Mouse (Mus musculus) liver, embryonic 15.5 days (tissue): ENCODE measurements around the gene Plcz1. TPM values are rescaled to one million over a fixed set of nuclear protein-coding genes. Genes with fewer than 3 reads are reported as not detected.

ENCODE experiments used
- ATAC-seq: fragments of 200-750 bp; cut with Nextera tagmentation; 2 replicates; pipeline ENCODE4 v1.8.0; 2017; ENCODE audit warnings: moderate number of reproducible peaks, mild to moderate bottlenecking, moderate library complexity; ENCODE audit not compliant: insufficient read depth
- H3K27ac ChIP-seq: fragments of 300-500 bp; sonication (generic); replicated peaks from 2 replicates; pipeline ENCODE4 v1.5.1; 2015; ENCODE audit warnings: mild to moderate bottlenecking, inconsistent platforms
- H3K27me3 ChIP-seq: fragments of 300-500 bp; sonication (generic); 2 replicates; pipeline ENCODE4 v1.6.1; 2015; ENCODE audit warnings: mild to moderate bottlenecking, inconsistent platforms
- H3K36me3 ChIP-seq: fragments of 300-500 bp; sonication (generic); replicated peaks from 2 replicates; pipeline ENCODE4 v1.6.1; 2015; ENCODE audit warnings: moderate library complexity, mild to moderate bottlenecking, inconsistent platforms
- H3K4me1 ChIP-seq: fragments of 300-500 bp; sonication (generic); replicated peaks from 2 replicates; pipeline ENCODE4 v1.6.1; 2015; ENCODE audit warnings: inconsistent platforms
- H3K4me2 ChIP-seq: fragments of 300-500 bp; sonication (generic); 2 replicates; pipeline ENCODE4 v1.6.1; 2015; ENCODE audit warnings: moderate library complexity, mild to moderate bottlenecking, inconsistent platforms
- H3K4me3 ChIP-seq: fragments of 300-500 bp; sonication (generic); replicated peaks from 2 replicates; pipeline ENCODE4 v1.5.1; 2015; ENCODE audit warnings: mild to moderate bottlenecking, inconsistent platforms
- H3K9ac ChIP-seq: fragments of 300-500 bp; sonication (generic); 2 replicates; pipeline ENCODE4 v1.6.1; 2015; ENCODE audit warnings: moderate library complexity, mild to moderate bottlenecking, inconsistent platforms
- H3K9me3 ChIP-seq: fragments of 300-500 bp; sonication (generic); replicated peaks from 2 replicates; pipeline ENCODE4 v1.6.1; 2016; ENCODE audit warnings: inconsistent platforms
- WGBS: fragments of 180-500 bp; shearing (Covaris S2); methylation state at CpG from one replicate; pipeline ENCODE4 v1.1.7; 2015; ENCODE audit warnings: mixed read lengths; ENCODE audit not compliant: insufficient replicate concordance; 5-methylcytosine and 5-hydroxymethylcytosine counted together
- polyA plus RNA-seq: library from polyadenylated mRNA; unstranded; fragments of >200 nt; fragmentation: Nextera tagmentation; extraction: Ambion mirVana; gene quantifications from 2 replicates; pipeline ENCODE4 v1.2.1, GENCODE M21; 2015

The Plcz1 gene
- polyA plus RNA-seq, 1 experiment from 2014 or later, result not detected

DNA sequence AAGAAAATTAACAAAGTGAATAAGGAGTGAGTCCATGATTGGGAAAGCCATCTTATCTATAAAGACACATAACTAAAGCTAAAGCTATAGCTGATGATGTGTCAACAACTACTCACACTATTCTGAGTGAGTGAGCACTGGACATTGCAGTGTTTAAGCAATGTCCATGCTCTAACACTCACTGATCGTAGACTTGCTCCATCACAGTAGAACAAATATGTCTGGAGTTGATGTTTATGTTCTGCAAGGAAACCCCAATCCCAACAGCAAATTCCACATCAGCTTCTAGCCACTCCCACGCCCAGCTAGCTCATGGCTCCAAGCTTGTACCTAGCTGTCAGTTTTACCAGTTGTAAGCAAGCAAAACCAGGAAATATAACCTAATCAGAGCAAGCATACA lies 54.7 kb downstream of the Plcz1 start:
- Histone ChIP-seq H3K27me3 (no peaks in the 10 kb centered on the region), H3K9me3 (no peaks in the 10 kb centered on the region), H3K4me1 (no peaks in the 10 kb centered on the region), H3K27ac (no peak overlapping the region), H3K4me2 (no peak overlapping the region), H3K4me3 (no peak overlapping the region), H3K36me3 (no peaks in the 10 kb centered on the region), H3K9ac (no peak overlapping the region)
- ATAC-seq, result no peak
- 42% methylated on average over 2 of the region's 2 CpGs for WGBS

DNA sequence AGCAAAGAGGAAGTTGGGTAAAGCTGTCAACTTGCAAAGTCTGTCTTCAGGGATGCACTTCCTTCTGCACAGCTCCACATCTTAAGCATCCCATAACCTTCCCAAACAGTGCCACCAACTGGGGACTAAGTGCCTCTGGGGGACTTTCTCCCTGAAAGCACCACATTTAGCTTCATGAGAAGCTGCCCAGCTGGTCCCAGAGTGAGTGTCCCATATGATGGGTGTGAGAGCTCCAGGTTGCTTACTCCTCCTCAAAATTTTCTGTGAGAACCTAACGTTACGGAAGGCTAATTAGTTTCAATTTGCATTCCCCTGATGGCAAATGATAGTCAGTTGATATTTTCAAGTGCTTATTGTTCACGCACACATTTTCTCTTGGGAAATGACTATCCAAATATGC lies 57.2 kb downstream of the Plcz1 start:
- Histone ChIP-seq H3K27me3 (no peaks in the 10 kb centered on the region), H3K9ac (no peak overlapping the region), H3K27ac (no peak overlapping the region), H3K9me3 (no peaks in the 10 kb centered on the region), H3K4me3 (no peak overlapping the region), H3K36me3 (no peaks in the 10 kb centered on the region), H3K4me2 (no peak overlapping the region), H3K4me1 (no peaks in the 10 kb centered on the region)
- 70% methylated on average over 3 of the region's 3 CpGs for WGBS
- ATAC-seq, result no peak

DNA sequence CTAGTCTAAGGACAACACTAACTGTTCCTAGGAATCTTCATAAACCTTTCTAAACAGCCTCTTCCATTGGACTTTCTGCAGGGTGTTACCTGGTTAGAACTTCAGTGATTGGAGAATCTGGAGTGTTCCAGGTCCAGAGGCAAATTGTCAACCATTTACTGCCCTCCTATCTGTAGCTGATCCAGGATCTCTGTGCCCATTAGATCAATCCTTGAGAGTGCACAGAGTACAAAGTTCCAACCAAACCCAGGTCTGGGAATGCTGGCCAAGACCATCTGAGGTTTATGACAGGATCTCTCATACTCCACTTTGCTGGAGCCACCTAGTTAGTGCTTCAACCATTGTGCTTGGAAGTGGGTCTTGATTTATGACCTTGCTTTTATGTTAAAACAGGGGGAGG lies 60.2 kb downstream of the Plcz1 start:
- ATAC-seq, result no peak
- Histone ChIP-seq H3K36me3 (no peaks in the 10 kb centered on the region), H3K4me1 (no peaks in the 10 kb centered on the region), H3K27ac (no peak overlapping the region), H3K9ac (no peak overlapping the region), H3K4me3 (no peak overlapping the region), H3K4me2 (no peak overlapping the region), H3K9me3 (no peaks in the 10 kb centered on the region), H3K27me3 (no peaks in the 10 kb centered on the region)

DNA sequence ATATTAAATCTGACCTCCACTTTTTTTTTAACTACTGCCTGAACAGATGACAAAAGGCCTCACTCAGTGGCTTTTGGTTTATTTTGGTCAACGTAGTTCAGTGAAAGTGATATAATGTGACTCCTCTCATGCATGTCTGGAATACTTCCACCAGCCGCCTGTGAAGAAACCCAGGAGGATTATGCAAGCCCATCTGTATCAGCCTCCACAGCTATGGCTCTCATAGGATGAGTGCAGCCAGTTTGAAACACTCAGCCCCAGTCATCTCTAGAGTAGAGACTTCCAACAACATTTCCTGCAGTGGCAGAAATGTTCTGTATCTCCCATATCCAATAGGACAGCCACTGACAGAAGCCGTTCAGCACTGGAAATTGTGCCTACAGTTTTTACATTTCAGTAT lies 63.1 kb downstream of the Plcz1 start:
- Histone ChIP-seq H3K4me2 (no peak overlapping the region), H3K9ac (no peak overlapping the region), H3K27me3 (no peaks in the 10 kb centered on the region), H3K27ac (no peak overlapping the region), H3K4me3 (no peak overlapping the region), H3K36me3 (no peaks in the 10 kb centered on the region), H3K9me3 (no peaks in the 10 kb centered on the region), H3K4me1 (no peaks in the 10 kb centered on the region)
- WGBS, result 51% methylated on average over 3 of the region's 3 CpGs
- ATAC-seq, result no peak

DNA sequence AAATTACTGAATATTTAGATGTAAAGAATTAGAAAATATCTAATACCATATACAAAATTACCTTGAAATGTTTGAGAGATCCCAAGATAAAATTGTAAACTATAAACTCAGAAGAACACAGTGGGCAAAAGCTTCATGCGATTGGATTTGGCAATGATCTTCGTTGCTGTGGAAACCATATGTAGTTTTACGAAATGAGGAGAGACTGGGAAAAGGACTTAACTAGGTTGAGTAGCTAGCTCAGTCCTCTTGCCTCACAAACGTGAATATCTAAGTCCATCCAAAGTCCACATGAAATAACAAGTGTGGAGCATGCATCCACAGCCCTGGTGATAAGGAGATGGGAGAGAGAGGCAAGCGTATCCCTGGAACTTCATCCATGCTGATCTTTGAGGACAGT lies 66.6 kb downstream of the Plcz1 start:
- Histone ChIP-seq H3K4me3 (no peak overlapping the region), H3K9ac (no peak overlapping the region), H3K4me2 (no peak overlapping the region), H3K9me3 (no peaks in the 10 kb centered on the region), H3K27ac (no peak overlapping the region), H3K4me1 (no peaks in the 10 kb centered on the region), H3K36me3 (no peaks in the 10 kb centered on the region), H3K27me3 (no peaks in the 10 kb centered on the region)
- WGBS, result 66% methylated on average over 5 of the region's 5 CpGs
- no peak for ATAC-seq

DNA sequence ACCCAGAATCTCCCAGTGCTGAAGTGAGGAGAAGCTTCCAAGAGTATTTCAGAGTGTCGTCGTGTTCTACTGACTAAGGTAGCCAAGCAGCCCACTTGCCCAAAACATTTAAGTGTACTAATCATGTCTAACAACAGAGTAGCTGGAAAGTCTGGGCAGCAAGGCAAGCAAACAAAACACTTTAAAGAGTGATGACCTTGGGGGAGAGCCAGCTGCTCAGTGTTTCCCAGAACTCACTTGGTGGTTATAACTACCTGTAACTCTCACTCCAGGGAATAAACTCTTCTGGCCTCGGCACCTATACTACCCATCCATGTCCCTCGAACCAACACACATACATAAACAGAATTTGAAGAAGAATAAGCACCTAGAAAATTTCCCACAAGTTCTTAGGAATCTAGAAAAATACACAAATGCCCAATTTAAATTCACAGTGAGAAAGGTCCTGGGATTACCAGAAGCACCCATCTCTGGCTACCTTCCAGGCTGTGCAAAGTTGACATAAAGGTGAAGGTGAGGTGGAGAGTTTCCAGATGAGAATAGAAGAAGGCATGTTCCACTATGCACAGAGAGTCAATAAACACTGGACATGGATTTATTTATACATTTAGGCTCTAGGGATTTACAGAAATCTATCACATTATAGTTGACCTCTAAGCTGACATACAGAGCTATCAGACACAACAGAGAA lies 69.5 kb downstream of the Plcz1 start:
- Histone ChIP-seq H3K27ac (no peak overlapping the region), H3K9ac (no peak overlapping the region), H3K4me3 (no peak overlapping the region), H3K4me1 (no peaks in the 10 kb centered on the region), H3K9me3 (no peaks in the 10 kb centered on the region), H3K4me2 (no peak overlapping the region), H3K36me3 (no peaks in the 10 kb centered on the region), H3K27me3 (no peaks in the 10 kb centered on the region)
- no peak for ATAC-seq
- WGBS, result 58% methylated on average over 4 of the region's 4 CpGs

DNA sequence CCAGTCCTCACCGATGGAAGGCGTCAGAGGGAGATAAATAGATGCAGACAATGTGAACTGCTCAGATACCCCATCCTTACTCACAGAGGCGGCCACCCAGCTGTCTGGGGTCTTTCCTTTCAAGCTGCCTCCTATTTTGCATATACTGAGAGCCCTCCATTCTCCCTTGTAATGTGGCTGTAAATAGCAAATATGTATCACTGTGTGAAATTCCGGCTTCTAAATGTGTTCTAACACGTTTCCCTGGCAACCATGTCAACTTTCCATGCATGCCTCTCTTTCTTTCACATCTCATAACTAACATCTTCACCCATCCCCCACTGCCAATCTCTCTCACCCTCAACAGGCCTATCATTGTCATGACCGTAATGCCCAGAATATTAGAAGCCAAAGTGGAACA lies 74.6 kb downstream of the Plcz1 start:
- H3K27ac ChIP-seq, result no peak overlapping the region
- no peak for ATAC-seq
- H3K36me3 ChIP-seq, result no peaks in the 10 kb centered on the region
- no peaks in the 10 kb centered on the region for H3K27me3 ChIP-seq
- no peaks in the 10 kb centered on the region for H3K4me1 ChIP-seq
- H3K9ac ChIP-seq, result no peak overlapping the region
- H3K4me3 ChIP-seq, result no peak overlapping the region
- no peaks in the 10 kb centered on the region for H3K9me3 ChIP-seq
- WGBS, result 51% methylated on average over 6 of the region's 6 CpGs
- H3K4me2 ChIP-seq, result no peak overlapping the region

DNA sequence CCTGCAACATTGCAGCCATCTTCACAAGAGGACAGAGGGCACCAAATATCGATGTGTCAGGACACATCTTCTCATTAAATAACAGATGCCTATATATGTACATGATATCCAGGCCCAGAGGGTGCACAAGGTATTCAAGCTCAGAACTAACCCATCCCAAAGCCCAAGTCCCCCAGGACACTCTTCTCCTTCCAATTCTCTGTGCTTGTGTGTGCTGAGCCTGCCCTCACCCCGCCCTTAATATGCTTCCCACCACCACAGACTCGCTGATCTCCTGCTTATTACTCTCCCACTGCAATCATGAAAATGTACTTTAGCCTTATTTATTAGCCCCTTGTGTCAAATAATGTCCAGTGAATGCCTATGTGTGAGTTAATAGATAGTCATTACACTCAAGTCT lies 76.4 kb downstream of the Plcz1 start:
- no peak for ATAC-seq
- Histone ChIP-seq H3K9me3 (no peaks in the 10 kb centered on the region), H3K27me3 (no peaks in the 10 kb centered on the region), H3K36me3 (no peaks in the 10 kb centered on the region), H3K4me3 (no peak overlapping the region), H3K4me2 (no peak overlapping the region), H3K9ac (no peak overlapping the region), H3K4me1 (no peaks in the 10 kb centered on the region), H3K27ac (no peak overlapping the region)
- 54% methylated on average over 3 of the region's 3 CpGs for WGBS

DNA sequence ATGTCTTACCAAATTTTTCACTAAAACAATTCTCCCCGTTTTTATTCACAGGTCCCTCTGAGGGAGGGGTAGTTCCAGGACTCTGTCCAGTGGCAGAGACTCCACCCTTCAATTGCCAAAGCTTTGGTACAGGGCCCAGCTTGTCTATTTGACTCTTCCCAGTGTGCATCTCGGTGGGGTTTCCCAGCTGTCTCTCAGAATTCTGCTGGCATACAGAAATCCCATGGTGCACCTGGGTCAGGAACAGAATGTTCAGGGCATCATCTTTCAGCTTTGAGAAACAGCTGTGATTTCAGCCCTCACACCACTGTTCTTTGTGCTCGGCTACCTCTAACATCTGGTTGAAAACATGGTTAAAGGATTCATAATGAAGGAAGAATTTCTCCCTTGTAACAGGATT lies 77.5 kb downstream of the Plcz1 start:
- WGBS, result 46% methylated on average over 3 of the region's 3 CpGs
- Histone ChIP-seq H3K4me3 (no peak overlapping the region), H3K36me3 (no peaks in the 10 kb centered on the region), H3K9ac (no peak overlapping the region), H3K9me3 (no peaks in the 10 kb centered on the region), H3K4me1 (no peaks in the 10 kb centered on the region), H3K27ac (no peak overlapping the region), H3K4me2 (no peak overlapping the region), H3K27me3 (no peaks in the 10 kb centered on the region)
- ATAC-seq, result no peak

DNA sequence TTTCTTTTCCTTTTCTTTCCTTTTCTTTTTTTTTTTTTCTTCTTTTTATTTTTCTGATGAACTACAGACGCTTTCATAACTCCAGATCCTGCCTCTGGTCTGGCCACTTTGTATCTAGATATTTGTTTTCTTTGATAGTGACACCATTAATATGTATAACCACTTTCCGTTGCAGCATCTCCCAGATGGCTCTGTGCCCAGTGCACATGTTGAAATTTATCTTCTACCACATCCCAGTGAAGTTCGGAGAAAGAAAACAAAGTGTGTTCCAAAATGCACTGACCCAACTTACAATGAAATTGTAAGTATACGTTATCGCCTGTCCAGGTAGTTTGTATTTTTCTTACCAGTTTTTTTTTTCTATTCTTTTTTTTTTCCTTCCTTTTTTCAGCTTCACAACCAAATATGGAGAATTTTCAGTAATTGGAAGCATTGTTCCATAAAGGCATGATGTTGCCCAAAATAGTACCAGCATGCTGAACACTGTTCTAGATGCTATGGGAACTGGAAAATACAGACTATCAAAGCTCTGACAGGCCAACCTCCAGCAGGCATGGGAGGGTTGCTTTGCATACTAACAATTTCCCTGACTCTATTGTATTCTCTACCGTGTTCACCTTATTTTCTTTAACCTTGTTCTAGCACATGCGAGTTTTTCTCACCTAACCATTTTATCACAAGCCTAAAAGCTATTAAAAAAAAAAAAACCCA lies 83.6 kb downstream of the Plcz1 start:
- no peak overlapping the region for H3K9ac ChIP-seq
- H3K36me3 ChIP-seq, result no peaks in the 10 kb centered on the region
- H3K4me3 ChIP-seq, result no peak overlapping the region
- H3K9me3 ChIP-seq, result no peaks in the 10 kb centered on the region
- WGBS, result 57% methylated on average over 7 of the region's 7 CpGs
- no peaks in the 10 kb centered on the region for H3K4me1 ChIP-seq
- ATAC-seq, result no peak
- no peak overlapping the region for H3K27ac ChIP-seq
- H3K27me3 ChIP-seq, result no peaks in the 10 kb centered on the region
- H3K4me2 ChIP-seq, result no peak overlapping the region

DNA sequence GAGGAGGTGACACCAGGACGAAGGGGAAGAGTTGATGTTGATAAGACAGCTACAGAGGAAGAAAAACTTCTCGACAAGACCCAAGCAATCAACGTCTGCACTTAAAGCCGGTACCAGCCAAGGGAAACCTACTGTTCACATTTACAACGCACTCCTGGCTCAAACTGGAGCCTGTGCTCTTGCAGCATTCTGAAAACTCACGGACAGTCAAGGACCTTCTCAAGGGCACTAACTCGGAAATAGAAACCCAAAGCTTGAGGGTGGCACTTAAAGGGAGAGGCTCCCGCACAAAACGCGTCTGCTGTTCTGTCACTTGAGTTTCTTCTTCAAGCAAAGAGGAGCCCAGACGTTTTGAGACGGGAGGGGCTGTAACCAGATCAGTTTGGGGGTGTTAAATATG lies 87.7 kb downstream of the Plcz1 start:
- Histone ChIP-seq H3K9ac (no peak overlapping the region), H3K27me3 (no peaks in the 10 kb centered on the region), H3K27ac (no peak overlapping the region), H3K4me2 (no peak overlapping the region), H3K36me3 (no peaks in the 10 kb centered on the region), H3K9me3 (no peaks in the 10 kb centered on the region), H3K4me3 (no peak overlapping the region), H3K4me1 (no peaks in the 10 kb centered on the region)
- ATAC-seq, result no peak
- 61% methylated on average over 12 of the region's 12 CpGs for WGBS
